Mouse (Mus musculus) E14TG2a.4 (cell line): ENCODE data around the gene Rack1.

Experiments used
- CTCF ChIP-seq: conservative IDR thresholded peaks from 2 replicates; pipeline ENCODE4 v1.5.1; 2014; ENCODE audit warnings: low read length
- NANOG ChIP-seq: IDR thresholded peaks from 2 replicates; pipeline ENCODE4 v1.6.1; 2014; ENCODE audit warnings: borderline replicate concordance, low read length, mixed read lengths
- POU5F1 ChIP-seq: IDR thresholded peaks from 2 replicates; pipeline ENCODE4 v1.6.1; 2014; ENCODE audit warnings: low read length, borderline replicate concordance

DNA sequence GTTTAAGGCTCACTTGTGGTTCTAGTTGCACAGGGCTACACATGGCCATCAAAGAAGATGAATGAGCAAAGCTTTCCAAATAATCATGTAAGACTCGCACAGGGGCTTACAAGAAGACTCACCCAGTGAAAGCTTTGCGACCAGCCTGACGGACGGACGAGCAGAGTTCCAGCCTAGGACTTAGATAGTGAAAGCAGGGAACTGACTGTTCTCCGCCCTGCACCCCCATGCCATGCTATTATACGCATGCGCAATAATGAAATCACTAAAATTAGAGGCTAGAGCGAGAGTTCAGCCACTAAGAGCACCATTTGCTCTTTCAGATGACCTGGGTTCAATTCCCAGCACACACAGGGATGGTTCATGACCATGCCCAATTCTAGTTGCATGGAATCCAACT is 22.8 kb upstream of the Rack1 start:
- TF ChIP-seq CTCF = no peak
- TF ChIP-seq POU5F1 = no peak
- no peak for TF ChIP-seq NANOG
